Mouse (Mus musculus): ENCODE data around the gene Phxr2. TPM values are rescaled to one million over a fixed set of nuclear protein-coding genes. Genes with fewer than 3 reads are reported as not detected.

Gene Phxr2
- polyA plus RNA-seq, 1 experiment = not detected

DNA sequence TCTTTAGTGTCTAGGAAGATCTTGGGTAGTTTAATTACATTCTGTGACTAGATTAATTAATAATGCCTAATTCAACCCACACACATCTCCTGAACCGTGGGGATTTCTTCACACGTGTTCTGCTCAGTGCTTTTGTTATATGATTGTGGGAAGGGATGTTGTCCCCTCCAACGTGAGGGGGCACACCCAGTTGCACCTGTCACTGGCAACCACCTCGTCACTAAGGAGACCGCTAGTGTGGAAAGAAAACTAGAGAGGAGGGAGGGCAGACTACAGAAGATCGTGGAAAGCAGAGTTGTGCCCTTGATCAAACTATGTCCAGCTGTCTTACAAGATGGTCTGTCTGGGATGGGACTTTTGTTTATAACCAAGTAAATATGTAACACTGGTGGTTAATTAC lies 40.1 kb downstream of the Phxr2 start:
- Histone ChIP-seq H3K4me1 (ENCODE audit: control insufficient read depth, insufficient read depth, insufficient read length, low read length) (no peaks in the 10 kb centered on the region), H3K4me3 (ENCODE audit: insufficient read depth, low read depth, low read length) (no peak overlapping the region), H3K27ac (replicated peaks; ENCODE audit: low read depth, low read length) (no peak overlapping the region)

DNA sequence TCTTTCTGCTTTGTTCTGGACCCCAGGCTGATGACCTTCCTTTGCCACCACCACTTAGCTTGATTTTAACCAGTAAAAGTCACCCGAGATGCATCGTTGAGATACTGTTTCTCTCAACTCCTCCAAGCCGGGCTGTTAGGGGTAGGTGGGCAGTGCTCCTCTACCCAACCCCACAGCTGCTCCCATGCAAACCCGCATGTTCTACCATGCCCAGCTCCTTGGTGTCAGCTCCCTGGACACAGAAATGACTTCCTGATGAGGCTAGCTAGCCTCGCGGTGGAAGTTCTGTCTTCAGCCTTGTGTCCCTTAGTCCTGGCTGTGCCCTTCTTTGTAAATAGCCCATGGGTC lies 40.9 kb downstream of the Phxr2 start:
- Histone ChIP-seq H3K4me3 (ENCODE audit: insufficient read depth, low read depth, low read length) (no peak overlapping the region), H3K4me1 (ENCODE audit: control insufficient read depth, insufficient read depth, insufficient read length, low read length) (no peaks in the 10 kb centered on the region), H3K27ac (replicated peaks; ENCODE audit: low read depth, low read length) (no peak overlapping the region)

DNA sequence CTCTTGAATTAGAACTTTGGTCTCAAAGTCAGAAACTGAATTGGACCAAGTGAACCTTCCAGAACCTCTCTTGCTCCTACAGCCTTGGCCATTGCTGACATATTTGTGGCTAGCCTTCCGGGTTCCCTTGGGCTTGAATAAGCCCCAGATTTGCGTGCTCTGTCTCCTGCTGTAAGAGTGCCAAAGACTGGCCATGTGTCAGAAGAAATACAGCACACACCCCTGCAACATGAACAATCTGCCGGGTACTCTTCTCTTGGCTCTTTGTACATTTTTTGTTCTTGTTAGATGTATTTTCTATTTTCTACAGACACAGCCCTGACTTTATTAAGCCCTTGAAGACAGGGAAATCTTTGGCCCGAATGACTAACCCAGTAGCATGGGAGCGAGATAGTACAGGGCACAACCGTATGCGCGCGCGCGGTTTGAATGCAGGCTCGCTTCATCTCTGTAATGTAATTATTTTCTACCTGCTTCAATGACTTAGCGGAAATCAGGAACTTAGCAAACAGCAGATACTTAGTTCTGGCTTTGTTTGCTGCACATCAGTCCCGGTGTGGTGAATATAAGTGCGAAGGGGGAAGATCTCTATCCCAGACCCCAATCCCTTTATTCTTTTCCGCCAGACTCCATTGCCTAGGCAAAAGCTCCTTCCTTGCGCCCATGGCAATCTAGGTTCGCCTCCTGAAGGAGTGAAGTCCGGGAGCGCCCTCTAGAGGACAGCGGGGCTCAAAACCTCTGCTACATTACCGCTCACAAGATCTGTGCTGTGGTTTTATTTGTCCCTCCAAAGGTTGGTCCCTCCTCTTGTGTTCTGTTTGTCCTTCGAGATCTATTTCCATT lies 41.5 kb downstream of the Phxr2 start:
- H3K4me1 ChIP-seq (ENCODE audit: control insufficient read depth, insufficient read depth, insufficient read length, low read length) = no peaks in the 10 kb centered on the region
- H3K27ac ChIP-seq (replicated peaks; ENCODE audit: low read depth, low read length) = no peak overlapping the region
- no peak overlapping the region for H3K4me3 ChIP-seq (ENCODE audit: insufficient read depth, low read depth, low read length)

DNA sequence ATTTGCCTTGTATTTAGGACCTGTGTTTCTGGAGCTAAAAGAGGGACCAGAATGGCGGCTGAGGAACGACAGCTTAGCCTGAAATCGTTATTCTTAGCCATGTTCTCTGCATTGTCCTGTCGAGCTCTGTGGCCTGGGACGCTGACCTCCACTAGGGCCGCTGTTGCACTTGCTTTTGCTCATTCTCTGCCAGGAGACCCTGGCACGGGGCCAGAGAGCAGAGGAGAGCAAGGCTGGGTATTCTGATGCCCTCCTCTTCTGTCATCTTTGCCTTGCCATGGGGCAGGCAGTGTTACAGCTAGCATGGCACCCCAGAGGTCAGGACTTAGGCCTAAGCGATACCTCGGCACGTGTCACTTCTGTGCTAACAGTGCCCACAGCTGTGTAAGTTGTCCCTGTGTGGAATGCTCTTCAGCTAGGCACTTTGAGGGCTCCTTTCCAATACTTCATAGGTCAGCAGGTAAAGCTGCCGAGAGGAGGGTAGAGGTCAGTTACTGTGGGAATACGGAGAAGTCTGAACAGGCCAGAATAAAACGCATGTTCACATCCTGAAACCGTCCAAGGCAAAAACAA lies 42.6 kb downstream of the Phxr2 start:
- Histone ChIP-seq H3K4me3 (ENCODE audit: insufficient read depth, low read depth, low read length) (no peak overlapping the region), H3K27ac (replicated peaks; ENCODE audit: low read depth, low read length) (no peak overlapping the region)

DNA sequence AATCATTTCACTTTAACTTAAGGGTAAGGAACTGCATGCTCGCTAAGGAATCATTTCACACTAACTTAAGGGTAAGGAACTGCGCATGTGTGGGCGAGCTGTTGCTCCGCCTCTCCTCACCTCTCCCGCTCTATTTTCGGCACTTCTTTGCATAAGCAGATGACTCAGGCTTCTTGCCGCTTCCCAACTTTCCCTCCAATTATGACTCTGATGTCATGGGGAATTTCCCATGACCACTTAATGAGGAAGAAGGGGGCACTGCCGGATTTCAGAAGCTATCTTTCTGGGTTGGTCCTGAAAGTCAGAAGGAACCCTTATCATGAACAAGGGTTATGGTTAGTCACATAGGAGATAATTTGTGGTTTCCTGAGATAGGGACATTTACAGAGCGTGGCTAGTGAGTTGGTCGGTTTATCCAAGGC lies 44.5 kb downstream of the Phxr2 start:
- Histone ChIP-seq H3K27ac (replicated peaks; ENCODE audit: low read depth, low read length) (no peak overlapping the region), H3K4me3 (ENCODE audit: insufficient read depth, low read depth, low read length) (no peak overlapping the region), H3K4me1 (ENCODE audit: control insufficient read depth, insufficient read depth, insufficient read length, low read length) (no peaks in the 10 kb centered on the region)

More for the DNA sequence above, 42.6 kb downstream of the Phxr2 start:
- no peaks in the 10 kb centered on the region for H3K4me1 ChIP-seq (ENCODE audit: control insufficient read depth, insufficient read depth, insufficient read length, low read length)

DNA sequence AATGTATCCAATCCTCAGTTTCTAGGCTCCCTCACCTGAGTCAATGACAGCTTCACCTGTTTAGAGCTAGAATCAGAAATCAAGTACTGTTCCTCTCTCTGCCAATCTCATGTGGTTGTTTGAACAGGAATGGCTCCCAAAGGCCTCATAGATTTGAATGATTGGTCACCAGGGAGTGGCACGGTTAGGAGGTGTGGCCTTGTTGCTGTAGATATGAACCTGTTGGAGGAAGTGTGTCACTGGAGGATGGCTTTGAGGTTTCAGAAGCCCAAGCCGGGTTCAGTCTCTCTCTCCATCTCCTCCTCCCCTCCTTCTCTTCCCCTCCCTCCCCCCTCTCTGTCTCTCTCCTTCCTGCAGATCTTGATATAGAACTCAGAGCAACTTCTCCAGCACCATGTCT lies 47.5 kb downstream of the Phxr2 start:
- Histone ChIP-seq H3K27ac (replicated peaks; ENCODE audit: low read depth, low read length) (no peak overlapping the region), H3K4me3 (ENCODE audit: insufficient read depth, low read depth, low read length) (no peak overlapping the region), H3K4me1 (ENCODE audit: control insufficient read depth, insufficient read depth, insufficient read length, low read length) (no peaks in the 10 kb centered on the region)

DNA sequence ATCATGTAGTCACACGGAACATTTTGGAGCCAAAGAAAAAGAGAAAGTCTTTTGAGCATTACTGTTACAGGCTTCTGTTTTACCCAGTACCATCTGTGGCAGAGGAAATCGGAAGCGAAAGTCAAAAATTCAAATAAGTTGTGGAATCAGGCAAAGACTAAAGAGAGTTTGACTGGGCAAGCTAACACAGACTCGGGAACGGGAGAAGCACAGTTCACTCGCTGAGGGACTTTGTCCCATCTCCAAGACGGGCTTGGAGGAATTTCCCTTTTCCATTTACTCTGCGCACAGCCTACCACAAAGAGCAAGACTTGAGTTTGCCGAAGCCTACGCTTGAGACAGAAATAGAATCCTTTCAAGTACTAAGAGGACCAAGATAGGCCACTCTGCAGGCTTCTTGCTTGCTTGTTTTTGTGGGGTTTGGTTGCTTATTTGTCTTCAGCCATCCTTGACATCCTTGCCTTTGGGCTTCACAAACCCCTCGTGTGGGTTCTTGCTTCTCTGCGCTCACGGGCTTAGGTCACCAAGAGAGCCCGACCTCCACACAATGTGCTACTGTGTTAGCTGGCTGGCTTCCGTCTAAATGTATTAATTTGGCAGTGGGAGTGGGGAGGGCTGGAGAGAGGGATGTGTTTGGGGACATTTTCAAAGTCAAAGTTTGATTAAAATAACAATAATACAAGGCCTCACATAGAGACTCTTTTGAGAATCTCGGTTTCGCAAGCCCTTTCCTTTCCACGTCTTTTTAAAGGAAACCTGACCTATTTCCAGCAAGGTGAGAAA lies 49.8 kb downstream of the Phxr2 start:
- Histone ChIP-seq H3K27ac (replicated peaks; ENCODE audit: low read depth, low read length) (no peak overlapping the region), H3K4me1 (ENCODE audit: control insufficient read depth, insufficient read depth, insufficient read length, low read length) (no peaks in the 10 kb centered on the region), H3K4me3 (ENCODE audit: insufficient read depth, low read depth, low read length) (no peak overlapping the region)

Other genes with a start within 250 kb of the Phxr2 start
- 13.2 and 14.9 TPM in 2 replicates for gene Atp2b1, start 211.9 kb downstream of the Phxr2 start, polyA plus RNA-seq (2012; ENCODE audit: insufficient read depth, insufficient read length, missing spikeins)
- gene Poc1b, start 19.3 kb downstream of the Phxr2 start, polyA plus RNA-seq (2012; ENCODE audit: insufficient read depth, insufficient read length, missing spikeins) = 3.1 and 4.6 TPM in 2 replicates
- gene Galnt4, start 18.2 kb downstream of the Phxr2 start, polyA plus RNA-seq (2012; ENCODE audit: insufficient read depth, insufficient read length, missing spikeins) = 2.9 TPM in 2 replicates
- 47.6 and 47.7 TPM in 2 replicates for gene Dusp6, start 136.9 kb upstream of the Phxr2 start, polyA plus RNA-seq (2012; ENCODE audit: insufficient read depth, insufficient read length, missing spikeins)